Mouse (Mus musculus) heart, adult 2 months (tissue): ENCODE data around the gene 5830473C10Rik.

Experiments used
- CTCF ChIP-seq: fragments of 200-600 bp; IDR thresholded peaks from 2 replicates; pipeline ENCODE4 v1.8.1; 2022; ENCODE audit warnings: antibody characterized with exemption, mild to moderate bottlenecking, moderate library complexity
- POLR2A ChIP-seq: fragments of 200-500 bp; IDR thresholded peaks from 2 replicates; pipeline ENCODE4 v1.6.1; 2011; ENCODE audit warnings: mild to moderate bottlenecking, low read depth, low read length, control low read depth; ENCODE audit not compliant: insufficient read depth

DNA sequence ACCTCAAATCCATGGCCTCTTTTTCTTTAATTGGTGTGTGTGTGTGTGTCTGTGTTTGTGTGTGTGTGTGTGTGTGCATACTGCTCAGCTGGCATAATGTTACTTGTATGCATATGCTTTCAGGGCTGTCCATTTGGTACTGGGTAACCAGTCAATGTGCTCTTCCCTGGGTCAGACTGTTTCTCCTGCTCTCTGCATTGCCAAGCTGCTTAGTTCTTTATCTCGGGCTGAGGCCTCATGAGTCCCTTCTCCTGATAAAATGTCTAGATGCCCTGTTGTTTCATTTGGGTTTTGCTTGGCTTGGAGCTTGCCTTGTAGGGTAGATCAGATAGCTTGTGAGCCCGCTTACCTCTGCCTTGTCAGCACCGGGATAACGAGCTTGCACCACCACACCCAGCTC is 2.0 kb downstream of the 5830473C10Rik start:
- TF ChIP-seq CTCF = no peak
- no peak for TF ChIP-seq POLR2A
